Mouse (Mus musculus) G1E (cell line): ENCODE measurements around the gene Letm1. TPM values are rescaled to one million over a fixed set of nuclear protein-coding genes. Genes with fewer than 3 reads are reported as not detected.

ENCODE experiments used
- ATAC-seq: 2 replicates; pipeline ENCODE4 v1.8.0; 2016; ENCODE audit warnings: mild to moderate bottlenecking; ENCODE audit not compliant: insufficient number of reproducible peaks, poor library complexity, low FRiP score, severe bottlenecking; ENCODE audit errors: extremely low read depth
- DNase-seq: peaks from one replicate; pipeline ENCODE4 v3.0.0; 2012; ENCODE audit warnings: low spot score
- H3K27me3 ChIP-seq: 2 replicates; pipeline ENCODE4 v1.6.1; 2012; ENCODE audit warnings: mild to moderate bottlenecking, low read length, inconsistent platforms; ENCODE audit not compliant: insufficient read depth
- H3K36me3 ChIP-seq: replicated peaks from 2 replicates; pipeline ENCODE3; 2012; ENCODE audit warnings: mild to moderate bottlenecking, inconsistent platforms
- H3K4me1 ChIP-seq: 2 replicates; pipeline ENCODE4 v1.6.1; 2012; ENCODE audit warnings: low read depth, low read length, inconsistent platforms, mixed read lengths; ENCODE audit not compliant: insufficient read depth
- H3K4me3 ChIP-seq: 2 replicates; pipeline ENCODE4 v1.5.1; 2012; ENCODE audit warnings: low read depth, mild to moderate bottlenecking, inconsistent platforms, low read length, moderate library complexity, mixed read lengths
- H3K9me3 ChIP-seq: replicated peaks from 2 replicates; pipeline ENCODE4 v1.6.1; 2012; ENCODE audit warnings: inconsistent platforms
- CTCF ChIP-seq: IDR thresholded peaks from 2 replicates; pipeline ENCODE4 v1.5.1; 2012; ENCODE audit warnings: low read depth, low read length, inconsistent platforms, mixed read lengths
- GATA1 ChIP-seq: IDR thresholded peaks from 2 replicates; pipeline ENCODE4 v1.6.1; 2012; ENCODE audit warnings: borderline replicate concordance, low read length, inconsistent platforms, mixed read lengths
- GATA2 ChIP-seq: IDR thresholded peaks from 2 replicates; pipeline ENCODE4 v1.6.1; 2012; ENCODE audit warnings: low read depth, low read length, inconsistent platforms, borderline replicate concordance
- POLR2AphosphoS5 ChIP-seq: IDR thresholded peaks from 2 replicates; pipeline ENCODE4 v1.6.1; 2012; ENCODE audit warnings: low read depth, low read length, inconsistent platforms; ENCODE audit not compliant: insufficient replicate concordance
- TAL1 ChIP-seq: conservative IDR thresholded peaks from 2 replicates; pipeline ENCODE4 v1.6.1; 2012; ENCODE audit warnings: low read depth, low read length, inconsistent platforms, mixed read lengths
- polyA plus RNA-seq: library from polyadenylated mRNA; stranded (reverse); fragments of >175 nt; gene quantifications from 2 replicates; pipeline ENCODE4 v1.2.3, GENCODE M21; 2012
- total RNA-seq, 2 experiments: library from RNA; stranded (forward) in 1 of 2; stranded (reverse) in 1 of 2; fragments of 200-1000 nt in 1 of 2; fragments of >200 nt in 1 of 2; fragmentation: Nextera tagmentation in 1 of 2; gene quantifications; 2 replicates each; pipeline ENCODE4 v1.2.3; 2014 to 2017

Gene Letm1
- total and polyA plus RNA-seq, 3 experiments = 14.6 to 28.6 (median 20.8) TPM

DNA sequence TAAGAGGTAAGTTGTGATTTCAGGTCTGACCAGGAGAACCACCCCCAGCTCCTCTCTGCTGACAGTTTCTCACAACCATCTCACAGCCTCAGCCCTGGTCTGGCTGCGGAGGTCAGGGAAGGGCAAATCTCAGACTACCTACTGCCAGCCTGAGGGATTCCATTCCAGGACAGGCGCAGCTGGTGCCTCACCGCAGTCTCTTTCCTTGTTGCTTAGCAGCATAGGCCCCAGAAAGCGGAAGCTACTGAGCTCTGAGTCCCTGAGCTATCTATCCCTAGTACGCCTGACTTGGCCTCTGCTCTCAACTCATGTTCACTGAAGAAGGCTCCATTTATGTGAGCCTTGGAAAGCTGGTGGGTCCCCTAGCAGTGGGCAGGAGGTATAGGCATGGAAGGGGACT is 64.2 kb downstream of the Letm1 start:
- Histone ChIP-seq H3K36me3 (no peaks in the 10 kb centered on the region), H3K4me1 (peaks cover 16% of the 10 kb centered on the region), H3K4me3 (no peak overlapping the region), H3K27me3 (peaks cover 72% of the 10 kb centered on the region), H3K9me3 (peaks cover 21% of the 10 kb centered on the region)
- DNase-seq (no peak), ATAC-seq (no peak)
- TF ChIP-seq CTCF = no peak
- TF ChIP-seq TAL1 = no peak
- TF ChIP-seq POLR2AphosphoS5 = no peak
- TF ChIP-seq GATA2 = no peak
- no peak for TF ChIP-seq GATA1

DNA sequence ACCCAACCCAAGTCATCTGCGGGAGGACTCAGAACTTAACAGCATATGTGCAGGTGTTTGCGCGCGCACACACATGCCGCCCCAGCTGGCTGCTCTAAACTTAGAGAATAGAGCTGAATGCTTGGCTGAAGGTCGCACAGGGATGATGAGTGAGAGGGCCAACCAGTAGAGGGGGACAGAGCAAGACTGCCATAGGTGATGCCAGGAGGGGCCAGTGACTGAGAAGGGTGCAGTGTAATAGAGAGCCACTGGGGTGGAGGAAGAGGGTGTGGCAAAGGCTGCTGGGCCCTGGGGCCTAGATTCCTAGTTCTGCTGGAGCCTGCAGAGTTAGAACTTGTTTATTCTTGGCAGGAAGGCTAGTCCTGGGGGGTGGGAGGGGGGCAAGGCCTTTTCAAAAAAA is 66.2 kb downstream of the Letm1 start:
- DNase-seq = no peak
- ATAC-seq = no peak
- TF ChIP-seq GATA2 = no peak
- TF ChIP-seq GATA1 = no peak
- no peak for TF ChIP-seq TAL1
- no peak for TF ChIP-seq CTCF
- TF ChIP-seq POLR2AphosphoS5 = no peak
- Histone ChIP-seq H3K27me3 (peaks cover 59% of the 10 kb centered on the region), H3K36me3 (no peaks in the 10 kb centered on the region), H3K4me3 (no peak overlapping the region), H3K4me1 (peaks cover 7% of the 10 kb centered on the region), H3K9me3 (peaks cover 2% of the 10 kb centered on the region)

DNA sequence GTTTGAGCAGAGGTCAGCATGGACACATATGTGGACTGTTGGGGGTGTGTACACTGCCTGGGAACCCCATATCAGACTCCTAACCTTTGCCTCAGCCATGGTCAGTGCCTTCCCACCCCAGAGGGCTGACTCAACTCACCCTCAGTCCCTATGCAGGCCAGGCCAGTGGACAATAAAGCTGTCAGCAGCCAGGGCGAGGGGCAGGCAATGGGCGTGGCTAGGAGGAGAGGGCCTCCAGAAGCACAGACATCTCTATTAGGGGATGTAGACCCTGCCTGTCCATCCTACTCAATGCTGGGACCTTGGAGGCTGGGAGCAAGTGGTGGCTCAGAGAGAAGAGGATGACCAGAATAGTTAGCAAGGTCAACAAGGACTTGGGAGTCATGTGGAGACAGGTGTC is 67.4 kb downstream of the Letm1 start:
- no peak for DNase-seq
- H3K4me1 ChIP-seq = no peaks in the 10 kb centered on the region

DNA sequence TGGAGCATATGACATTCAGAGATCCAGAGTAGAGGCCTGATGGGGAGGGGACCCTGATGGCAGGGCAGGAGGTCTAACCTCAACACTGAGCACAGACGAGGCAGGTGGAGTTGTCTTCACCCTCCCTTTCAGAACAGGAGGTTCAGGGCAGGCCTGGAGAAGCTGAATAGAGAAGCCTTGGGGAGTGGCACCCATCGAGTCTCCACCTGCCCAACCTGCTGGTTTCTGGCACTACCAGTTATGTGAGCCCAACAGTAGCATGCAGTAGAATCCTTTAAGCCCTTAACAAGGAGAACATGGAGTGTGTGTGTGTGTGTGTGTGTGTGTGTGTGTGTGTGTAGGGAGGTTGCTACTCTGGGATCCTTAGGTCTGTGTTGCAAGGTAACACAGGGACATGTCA is 70.1 kb downstream of the Letm1 start:
- Histone ChIP-seq H3K9me3 (no peaks in the 10 kb centered on the region), H3K4me3 (no peak overlapping the region), H3K27me3 (peaks cover 51% of the 10 kb centered on the region), H3K4me1 (no peaks in the 10 kb centered on the region), H3K36me3 (no peaks in the 10 kb centered on the region)
- TF ChIP-seq POLR2AphosphoS5 (no peak), TAL1 (no peak), CTCF (no peak), GATA1 (no peak), GATA2 (no peak)
- no peak for DNase-seq
- ATAC-seq = no peak

More for the DNA sequence above, 67.4 kb downstream of the Letm1 start:
- Histone ChIP-seq H3K4me3 (no peak overlapping the region), H3K36me3 (no peaks in the 10 kb centered on the region), H3K27me3 (peaks cover 47% of the 10 kb centered on the region), H3K9me3 (no peaks in the 10 kb centered on the region)
- TF ChIP-seq CTCF (no peak), GATA2 (no peak), POLR2AphosphoS5 (no peak), TAL1 (no peak), GATA1 (no peak)
- ATAC-seq = no peak

- H3K27me3 ChIP-seq = peaks cover 63% of the 10 kb centered on the region
Observed at GRCm38 (mm10) chr5:33709037-33709436, 73.6 kb downstream of the Letm1 start.

GRCm38 (mm10) chr5:33707163-33707562 is 75.5 kb downstream of the Letm1 start:
- Histone ChIP-seq H3K27me3 (peaks cover 61% of the 10 kb centered on the region), H3K9me3 (no peaks in the 10 kb centered on the region), H3K36me3 (no peaks in the 10 kb centered on the region), H3K4me1 (no peaks in the 10 kb centered on the region), H3K4me3 (no peak overlapping the region)
- ATAC-seq = no peak
- DNase-seq = no peak
- TF ChIP-seq CTCF (no peak), TAL1 (no peak)

More at GRCm38 (mm10) chr5:33709037-33709436, 73.6 kb downstream of the Letm1 start:
- no peak for ATAC-seq
- H3K4me1 ChIP-seq = no peaks in the 10 kb centered on the region
- DNase-seq = no peak
- no peaks in the 10 kb centered on the region for H3K9me3 ChIP-seq
- H3K36me3 ChIP-seq = no peaks in the 10 kb centered on the region
- TF ChIP-seq GATA1 (no peak), TAL1 (no peak), CTCF (no peak), GATA2 (no peak), POLR2AphosphoS5 (no peak)
- H3K4me3 ChIP-seq = no peak overlapping the region

DNA sequence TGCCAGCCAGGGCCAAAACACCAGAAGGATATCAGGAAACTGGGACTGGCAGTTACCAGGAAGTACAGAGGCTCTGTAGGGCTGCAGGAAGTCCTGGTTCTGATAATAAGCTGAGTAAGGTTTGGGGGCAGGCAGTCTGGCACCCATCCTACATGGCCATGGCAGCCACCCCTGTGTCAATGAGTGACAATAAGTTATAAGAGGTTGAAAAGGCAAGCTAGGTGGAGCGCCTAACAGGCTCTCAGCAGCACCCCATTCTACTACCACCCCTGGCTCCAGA is 76.3 kb downstream of the Letm1 start:
- Histone ChIP-seq H3K9me3 (no peaks in the 10 kb centered on the region), H3K4me1 (no peaks in the 10 kb centered on the region), H3K27me3 (peaks cover 70% of the 10 kb centered on the region), H3K4me3 (no peak overlapping the region), H3K36me3 (no peaks in the 10 kb centered on the region)
- TF ChIP-seq TAL1 (no peak), GATA1 (no peak), CTCF (no peak), GATA2 (no peak), POLR2AphosphoS5 (no peak)
- DNase-seq = no peak
- ATAC-seq = no peak
